Mouse (Mus musculus): Measurements from ENCODE around the gene Mex3b.

- TF ChIP-seq CTCF (IDR thresholded peaks at IDR 0.05; ENCODE audit: borderline replicate concordance, insufficient read depth, low read depth, low read length) (no peak), POLR2A (IDR thresholded peaks at IDR 0.05; ENCODE audit: borderline replicate concordance, insufficient read depth, low read length) (no peak)
Measured at GRCm38 (mm10) chr7:82894366-82894765, 27.2 kb downstream of the Mex3b start.
